Mouse (Mus musculus) C2C12 (cell line): ENCODE data around the gene Rpl29. TPM values are rescaled to one million over a fixed set of nuclear protein-coding genes. Genes with fewer than 3 reads are reported as not detected.
A peak's percentile ranks its signal among the peaks of the same experiment; 100 is the strongest.

Experiments used
- H3K27me3 ChIP-seq: one replicate; pipeline ENCODE4 v1.6.1; 2011; ENCODE audit not compliant: control insufficient read depth, insufficient read depth, insufficient read length
- H3K36me3 ChIP-seq: one replicate; pipeline ENCODE4 v1.6.1; 2011; ENCODE audit not compliant: control insufficient read depth, insufficient read depth
- H3K4me3 ChIP-seq: one replicate; pipeline ENCODE4 v1.5.1; 2011; ENCODE audit warnings: mild to moderate bottlenecking, control low read depth; ENCODE audit not compliant: poor library complexity, insufficient read depth, severe bottlenecking
- H3K79me2 ChIP-seq: one replicate; pipeline ENCODE4 v1.6.1; 2011; ENCODE audit not compliant: control insufficient read depth, insufficient read depth
- H3K79me3 ChIP-seq: one replicate; pipeline ENCODE4 v1.6.1; 2011; ENCODE audit warnings: low read depth, control low read depth
- H3ac ChIP-seq: one replicate; pipeline ENCODE3; 2011; ENCODE audit warnings: low read depth; ENCODE audit not compliant: control insufficient read depth, insufficient read length
- CEBPB ChIP-seq: IDR thresholded peaks from one replicate; pipeline ENCODE4 v1.6.1; 2011; ENCODE audit warnings: low read depth, mild to moderate bottlenecking, control low read depth, moderate library complexity
- CTCF ChIP-seq: IDR thresholded peaks from one replicate; pipeline ENCODE4 v1.5.1; 2011; ENCODE audit not compliant: control insufficient read depth, insufficient read depth, insufficient read length
- FOSL1 ChIP-seq: IDR thresholded peaks from one replicate; pipeline ENCODE4 v1.8.0; 2011; ENCODE audit warnings: mild to moderate bottlenecking, low read length; ENCODE audit not compliant: poor library complexity, insufficient read depth, severe bottlenecking
- MAX ChIP-seq: IDR thresholded peaks from one replicate; pipeline ENCODE4 v1.6.1; 2011; ENCODE audit warnings: mild to moderate bottlenecking, control low read depth
- MYOD1 ChIP-seq: IDR thresholded peaks from one replicate; pipeline ENCODE4 v1.6.1; 2011; ENCODE audit warnings: low read depth; ENCODE audit not compliant: control insufficient read depth, insufficient read length
- MYOG ChIP-seq: IDR thresholded peaks from one replicate; pipeline ENCODE4 v1.6.1; 2011; ENCODE audit not compliant: control insufficient read depth, insufficient read length; ENCODE audit errors: extremely low read depth
- USF1 ChIP-seq: IDR thresholded peaks from one replicate; pipeline ENCODE4 v1.6.1; 2011; ENCODE audit warnings: low read depth, mild to moderate bottlenecking, control low read depth, moderate library complexity
- polyA plus RNA-seq: library from polyadenylated mRNA; unstranded; fragments of >200 nt; fragmentation: generic; extraction: Trizol; gene quantifications from one replicate; pipeline ENCODE4 v1.2.1, GENCODE M21; 2012; ENCODE audit warnings: missing spikeins

Gene Rpl29
- polyA plus RNA-seq, 1 experiment: 72.9 TPM

DNA sequence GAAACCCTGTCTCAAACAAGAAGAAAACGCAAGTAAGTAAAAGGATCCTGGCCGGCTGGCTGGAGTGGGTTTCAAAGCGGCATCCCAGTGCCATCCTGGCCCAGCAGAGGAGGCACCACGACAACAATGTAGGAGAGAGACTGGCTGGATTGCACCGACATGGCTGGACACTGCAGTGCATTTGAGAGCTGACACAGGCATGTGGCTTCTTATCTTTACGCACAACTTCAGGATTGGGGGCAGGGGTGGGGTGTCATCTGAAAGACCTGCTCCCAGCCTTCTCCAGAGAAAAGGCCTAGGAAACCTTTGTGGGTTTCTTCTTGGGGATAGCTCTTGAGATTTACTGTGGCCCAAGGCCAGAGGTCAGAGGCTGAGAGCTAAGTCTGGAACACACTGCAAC, 17.5 kb upstream of the Rpl29 start:
- Histone ChIP-seq H3K27me3 (no peaks in the 10 kb centered on the region), H3K79me2 (no peaks in the 10 kb centered on the region), H3K4me3 (no peak overlapping the region), H3K79me3 (no peaks in the 10 kb centered on the region), H3K36me3 (no peaks in the 10 kb centered on the region), H3ac (no peak overlapping the region)
- TF ChIP-seq MYOG: no peak
- no peak for TF ChIP-seq CTCF
- no peak for TF ChIP-seq MAX
- TF ChIP-seq CEBPB: no peak
- no peak for TF ChIP-seq USF1
- TF ChIP-seq FOSL1: no peak
- TF ChIP-seq MYOD1: no peak

DNA sequence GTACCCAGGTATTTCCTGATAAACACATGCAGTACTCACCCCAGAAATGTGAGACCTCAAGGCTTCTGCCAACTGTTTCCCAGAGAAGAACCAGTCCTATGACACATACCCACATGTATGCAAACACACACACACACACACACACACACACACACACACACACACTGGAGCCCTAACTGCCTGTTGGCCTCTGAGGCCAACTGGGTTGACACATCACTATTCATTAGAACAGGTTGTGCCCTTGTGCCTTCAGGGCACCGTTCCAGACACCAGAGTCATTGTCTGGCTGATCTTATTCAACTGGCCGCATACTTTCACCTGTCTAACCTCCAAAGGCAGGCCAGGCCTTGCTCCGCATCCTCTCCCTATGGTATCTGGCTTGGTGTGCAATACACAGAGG, 17.0 kb upstream of the Rpl29 start:
- H3K79me2 ChIP-seq: no peaks in the 10 kb centered on the region
- no peaks in the 10 kb centered on the region for H3K79me3 ChIP-seq
- H3K27me3 ChIP-seq: no peaks in the 10 kb centered on the region
- H3K4me3 ChIP-seq: no peak overlapping the region
- H3K36me3 ChIP-seq: no peaks in the 10 kb centered on the region
- no peak for TF ChIP-seq USF1
- TF ChIP-seq CTCF: no peak
- no peak for TF ChIP-seq MYOG
- no peak for TF ChIP-seq FOSL1
- TF ChIP-seq MYOD1: no peak
- TF ChIP-seq CEBPB: no peak
- TF ChIP-seq MAX: no peak
- H3ac ChIP-seq: no peak overlapping the region

DNA sequence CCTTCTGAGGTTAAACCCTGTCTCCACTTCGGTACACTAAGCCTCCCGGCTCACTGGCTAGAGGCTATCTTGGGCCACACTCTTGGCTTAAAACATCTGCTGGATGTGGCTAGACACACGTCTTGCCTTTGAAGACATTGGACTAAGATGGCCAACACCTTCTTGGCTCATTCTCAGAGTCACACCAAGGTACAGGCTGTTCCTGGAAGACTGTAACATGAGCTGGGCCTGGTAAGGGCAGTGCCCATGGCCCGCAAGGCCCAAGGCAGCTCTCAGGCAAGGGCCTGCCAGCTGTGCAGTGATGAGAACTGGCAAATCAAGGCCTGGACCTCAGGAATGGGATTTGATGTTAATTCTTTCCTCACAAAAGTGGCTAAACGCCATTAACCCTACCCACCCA, 15.6 kb upstream of the Rpl29 start:
- Histone ChIP-seq H3K79me3 (no peaks in the 10 kb centered on the region), H3K27me3 (no peaks in the 10 kb centered on the region), H3ac (no peak overlapping the region), H3K36me3 (no peaks in the 10 kb centered on the region), H3K79me2 (no peaks in the 10 kb centered on the region), H3K4me3 (no peak overlapping the region)
- TF ChIP-seq MAX: no peak
- no peak for TF ChIP-seq MYOD1
- no peak for TF ChIP-seq MYOG
- TF ChIP-seq USF1: no peak
- TF ChIP-seq CTCF: no peak
- no peak for TF ChIP-seq CEBPB
- TF ChIP-seq FOSL1: no peak

DNA sequence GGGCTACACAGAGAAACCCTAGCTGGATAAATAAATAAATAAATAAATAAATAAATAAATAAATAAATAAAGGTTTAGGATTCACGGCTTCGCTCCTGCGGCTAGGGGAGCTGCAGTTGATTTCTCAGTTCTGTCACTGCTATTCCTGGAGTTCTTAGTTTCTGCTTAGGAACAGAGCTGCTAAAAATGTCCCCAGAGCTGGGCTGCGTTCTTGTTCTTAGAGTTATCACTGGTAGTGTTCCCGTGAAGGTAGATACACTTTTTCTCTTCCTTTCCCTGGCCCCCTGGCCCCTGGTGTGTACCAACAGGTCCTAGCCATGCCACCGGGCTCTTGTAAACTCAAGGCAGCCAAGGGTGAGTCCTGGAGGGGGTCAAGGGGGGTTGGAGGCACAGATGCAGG, 12.4 kb upstream of the Rpl29 start:
- H3K36me3 ChIP-seq: no peaks in the 10 kb centered on the region
- H3K4me3 ChIP-seq: no peak overlapping the region
- no peaks in the 10 kb centered on the region for H3K27me3 ChIP-seq
- H3K79me3 ChIP-seq: no peaks in the 10 kb centered on the region
- TF ChIP-seq FOSL1: no peak
- H3K79me2 ChIP-seq: no peaks in the 10 kb centered on the region
- H3ac ChIP-seq: no peak overlapping the region

DNA sequence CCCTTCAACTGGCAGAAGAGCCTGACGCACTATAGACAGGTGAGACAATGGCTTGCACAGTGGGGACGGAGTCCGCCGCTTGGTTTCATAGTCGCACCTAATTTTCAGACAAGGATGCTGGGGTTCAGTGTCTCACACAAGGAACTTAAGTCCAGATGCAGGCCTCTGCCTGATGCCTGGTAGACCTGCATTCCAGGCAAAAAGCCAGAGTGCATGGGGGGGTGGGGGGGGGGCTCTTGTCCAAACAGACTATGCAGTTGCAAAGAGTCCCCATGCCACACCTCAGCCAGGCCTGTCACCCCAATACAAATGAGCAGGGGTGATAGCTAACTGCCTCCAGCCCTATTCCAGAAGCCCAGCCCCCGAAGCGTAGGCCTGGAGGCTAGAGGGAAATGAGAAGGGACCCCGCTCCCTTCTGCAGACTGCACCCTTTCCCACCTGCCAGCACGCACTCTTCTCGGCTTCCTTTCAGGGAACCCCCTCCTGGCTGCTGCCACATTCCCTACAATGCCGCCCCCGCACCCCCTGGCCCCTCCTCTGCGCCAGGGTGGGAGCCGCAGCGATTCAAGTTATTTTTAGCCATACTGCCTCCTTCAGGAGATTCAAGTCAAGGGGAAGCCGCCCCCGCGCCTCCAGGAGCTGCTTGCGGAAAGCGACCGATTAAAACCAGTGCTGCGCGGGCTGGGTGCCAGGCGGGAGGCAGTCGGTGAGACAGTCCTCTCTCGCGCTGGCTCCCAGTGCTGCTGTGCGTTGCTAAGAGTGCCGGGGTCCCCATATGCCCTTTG, 11.2 kb upstream of the Rpl29 start:
- Histone ChIP-seq H3ac (peak overlapping the region; percentile 19), H3K27me3 (no peaks in the 10 kb centered on the region), H3K36me3 (no peaks in the 10 kb centered on the region), H3K79me2 (no peaks in the 10 kb centered on the region), H3K79me3 (no peaks in the 10 kb centered on the region), H3K4me3 (no peak overlapping the region)
- TF ChIP-seq FOSL1 (no peak), CEBPB (no peak), MYOG (no peak), USF1 (no peak), MYOD1 (no peak), CTCF (no peak), MAX (no peak)

DNA sequence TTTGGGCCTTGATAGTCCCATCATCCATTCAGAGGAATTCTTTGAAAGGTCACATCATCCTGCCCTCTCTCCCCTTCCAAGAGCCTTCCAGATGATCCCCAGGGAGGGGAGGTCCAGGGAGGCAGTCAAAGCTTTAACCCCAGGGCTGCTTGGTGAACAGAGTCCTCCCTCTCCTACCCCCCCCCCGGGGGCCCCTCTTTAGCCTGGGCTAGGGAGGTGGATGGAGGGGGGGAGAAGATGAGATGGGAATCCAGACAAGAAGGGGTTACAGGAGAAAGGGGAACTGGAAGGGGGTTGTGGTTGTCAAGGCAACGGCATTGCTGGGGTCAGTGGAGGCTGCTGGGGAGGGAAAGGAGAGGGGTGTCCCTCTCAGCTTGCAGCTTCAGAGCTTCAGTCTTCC, 8.6 kb upstream of the Rpl29 start:
- Histone ChIP-seq H3K27me3 (no peaks in the 10 kb centered on the region), H3K79me2 (no peaks in the 10 kb centered on the region), H3ac (no peak overlapping the region), H3K79me3 (no peaks in the 10 kb centered on the region), H3K4me3 (no peak overlapping the region), H3K36me3 (no peaks in the 10 kb centered on the region)
- no peak for TF ChIP-seq MAX
- no peak for TF ChIP-seq USF1
- no peak for TF ChIP-seq MYOD1
- no peak for TF ChIP-seq CTCF
- TF ChIP-seq MYOG: no peak
- TF ChIP-seq CEBPB: no peak
- TF ChIP-seq FOSL1: no peak
